Mouse (Mus musculus): ENCODE results near the gene Pcx. TPM values are rescaled to one million over a fixed set of nuclear protein-coding genes. Genes with fewer than 3 reads are reported as not detected.

Pcx gene
- polyA plus RNA-seq, 1 experiment from 2014 or later = 28.9 TPM

- 61% methylated on average over 16 of the region's 16 CpGs for WGBS
- Histone ChIP-seq H3K36me3 (ENCODE audit: control insufficient read depth, insufficient read depth, low read length) (no peaks in the 10 kb centered on the region), H3K27me3 (ENCODE audit: control insufficient read depth, insufficient read depth, low read length) (no peaks in the 10 kb centered on the region), H3K4me3 (ENCODE audit: low read depth, low read length) (no peak within 1 kb of the TSS), H3K27ac (replicated peaks) (peak within 1 kb of the TSS; percentile 76), H3K9ac (ENCODE audit: low read length) (no peak within 1 kb of the TSS), H3K4me1 (replicated peaks; ENCODE audit: control insufficient read depth, insufficient read depth) (no peaks in the 10 kb centered on the region), H3K9me3 (ENCODE audit: control insufficient read depth, low read length) (no peaks in the 10 kb centered on the region), H3K4me2 (replicated peaks; ENCODE audit: low read depth) (no peak within 1 kb of the TSS)
- ATAC-seq (ENCODE audit: low FRiP score, low TSS enrichment) (peak; percentile 14; the same call in 1 of the 2 replicates), DNase-seq (ENCODE audit: low spot score) (no peak)
- TF ChIP-seq CTCF (IDR thresholded peaks at IDR 0.05; ENCODE audit: low read depth) (no peak), EP300 (optimal IDR thresholded peaks at IDR 0.05) (no peak)
Observed at GRCm38 (mm10) chr19:4498062-4498933, 12.0 kb upstream of the Pcx start, which contains the start of gene 2010003K11Rik. 2010003K11Rik (minus strand) TSS chr19:4498583.

- no peaks in the 10 kb centered on the region for H3K36me3 ChIP-seq (ENCODE audit: control insufficient read depth, insufficient read depth, low read length)
- H3K4me3 ChIP-seq (ENCODE audit: low read depth, low read length) = no peak overlapping the region
- no peak overlapping the region for H3K27ac ChIP-seq (replicated peaks)
- no peak for ATAC-seq (ENCODE audit: low FRiP score, low TSS enrichment)
- H3K4me1 ChIP-seq (replicated peaks; ENCODE audit: control insufficient read depth, insufficient read depth) = no peaks in the 10 kb centered on the region
- WGBS = 38% methylated on average over 2 of the region's 2 CpGs
- TF ChIP-seq CTCF (IDR thresholded peaks at IDR 0.05; ENCODE audit: low read depth) (no peak), EP300 (optimal IDR thresholded peaks at IDR 0.05) (no peak)
- no peaks in the 10 kb centered on the region for H3K27me3 ChIP-seq (ENCODE audit: control insufficient read depth, insufficient read depth, low read length)
- H3K4me2 ChIP-seq (replicated peaks; ENCODE audit: low read depth) = no peak overlapping the region
- no peaks in the 10 kb centered on the region for H3K9me3 ChIP-seq (ENCODE audit: control insufficient read depth, low read length)
- no peak for DNase-seq (ENCODE audit: low spot score)
- H3K9ac ChIP-seq (ENCODE audit: low read length) = no peak overlapping the region
Observed at GRCm38 (mm10) chr19:4502701-4503100, 7.6 kb upstream of the Pcx start.

DNA sequence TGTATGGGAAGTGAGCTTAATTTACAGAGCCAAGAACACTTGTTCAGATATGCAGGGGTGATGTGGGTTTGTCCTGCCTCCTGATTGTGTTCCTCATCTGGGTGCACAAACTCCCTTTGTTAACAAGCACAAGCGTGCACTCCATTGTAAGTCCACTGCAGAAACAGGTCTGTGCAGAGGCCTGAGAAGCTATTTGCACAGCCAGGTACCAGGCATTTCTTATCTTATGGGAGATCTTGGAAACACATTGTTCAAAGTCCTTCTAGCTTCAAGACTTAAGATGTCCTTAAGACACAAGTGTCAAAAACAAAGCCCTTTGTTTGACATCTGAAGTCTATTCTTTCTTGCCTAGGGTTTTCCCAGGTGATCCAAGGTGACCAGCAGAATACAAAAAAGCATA, 5.4 kb upstream of the Pcx start:
- no peaks in the 10 kb centered on the region for H3K9me3 ChIP-seq (ENCODE audit: control insufficient read depth, low read length)
- peak overlapping the region; percentile 65 for H3K27ac ChIP-seq (replicated peaks)

DNA sequence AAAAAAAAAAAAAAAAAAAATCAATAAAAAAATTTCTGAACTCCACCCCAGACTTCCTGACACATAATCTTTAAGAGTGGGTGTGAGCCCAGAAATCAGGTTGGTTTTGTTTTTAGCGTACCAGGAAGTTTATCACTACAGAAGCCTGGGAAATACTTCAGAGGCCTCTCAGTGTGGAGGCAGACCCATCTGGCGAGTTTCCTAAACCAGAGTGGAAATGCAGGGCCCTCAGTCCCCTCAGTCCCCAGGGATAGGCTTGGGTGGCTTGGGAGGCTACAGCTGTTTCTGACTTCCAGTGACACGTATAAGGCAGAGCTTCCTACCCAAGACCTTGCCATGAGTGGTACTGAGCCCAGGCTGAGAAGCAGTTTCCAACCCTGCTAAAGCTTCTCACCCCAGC, 2.5 kb upstream of the Pcx start:
- no peak for ATAC-seq (ENCODE audit: low FRiP score, low TSS enrichment)
- no peaks in the 10 kb centered on the region for H3K4me1 ChIP-seq (replicated peaks; ENCODE audit: control insufficient read depth, insufficient read depth)
- H3K9ac ChIP-seq (ENCODE audit: low read length) = 0 out of 2 replicates have a peak overlapping the region, but pooled peaks have one; percentile 18
- peak; percentile 35 for DNase-seq (ENCODE audit: low spot score)
- H3K36me3 ChIP-seq (ENCODE audit: control insufficient read depth, insufficient read depth, low read length) = no peaks in the 10 kb centered on the region
- TF ChIP-seq EP300 (optimal IDR thresholded peaks at IDR 0.05) (no peak), CTCF (IDR thresholded peaks at IDR 0.05; ENCODE audit: low read depth) (no peak)
- H3K27me3 ChIP-seq (ENCODE audit: control insufficient read depth, insufficient read depth, low read length) = no peaks in the 10 kb centered on the region
- no peak overlapping the region for H3K4me2 ChIP-seq (replicated peaks; ENCODE audit: low read depth)
- H3K4me3 ChIP-seq (ENCODE audit: low read depth, low read length) = no peak overlapping the region
- no peaks in the 10 kb centered on the region for H3K9me3 ChIP-seq (ENCODE audit: control insufficient read depth, low read length)
- H3K27ac ChIP-seq (replicated peaks) = peak overlapping the region; percentile 95
- 46% methylated on average over 3 of the region's 3 CpGs for WGBS

More for the DNA sequence above, 5.4 kb upstream of the Pcx start:
- TF ChIP-seq CTCF (IDR thresholded peaks at IDR 0.05; ENCODE audit: low read depth) (no peak), EP300 (optimal IDR thresholded peaks at IDR 0.05) (no peak)
- WGBS = 61% methylated on average over 1 of the region's 1 CpGs
- Histone ChIP-seq H3K4me2 (replicated peaks; ENCODE audit: low read depth) (no peak overlapping the region), H3K9ac (ENCODE audit: low read length) (no peak overlapping the region), H3K27me3 (ENCODE audit: control insufficient read depth, insufficient read depth, low read length) (no peaks in the 10 kb centered on the region), H3K4me1 (replicated peaks; ENCODE audit: control insufficient read depth, insufficient read depth) (no peaks in the 10 kb centered on the region), H3K36me3 (ENCODE audit: control insufficient read depth, insufficient read depth, low read length) (no peaks in the 10 kb centered on the region), H3K4me3 (ENCODE audit: low read depth, low read length) (no peak overlapping the region)
- DNase-seq (ENCODE audit: low spot score) (no peak), ATAC-seq (ENCODE audit: low FRiP score, low TSS enrichment) (no peak; the same call in 1 of the 2 replicates)

- no peaks in the 10 kb centered on the region; the same call in 1 of the 2 replicates for H3K36me3 ChIP-seq (ENCODE audit: control insufficient read depth, insufficient read depth, low read length)
- H3K9ac ChIP-seq (ENCODE audit: low read length) = peak overlapping the region; percentile 64
- H3K4me1 ChIP-seq (replicated peaks; ENCODE audit: control insufficient read depth, insufficient read depth) = no peaks in the 10 kb centered on the region
- DNase-seq (ENCODE audit: low spot score) (peak; percentile 30), ATAC-seq (ENCODE audit: low FRiP score, low TSS enrichment) (no peak)
- 10% methylated on average over 13 of the region's 13 CpGs for WGBS
- H3K27ac ChIP-seq (replicated peaks) = peak overlapping the region; percentile 71; the same call in 1 of the 2 replicates
- TF ChIP-seq EP300 (optimal IDR thresholded peaks at IDR 0.05) (no peak), CTCF (IDR thresholded peaks at IDR 0.05; ENCODE audit: low read depth) (no peak)
- H3K27me3 ChIP-seq (ENCODE audit: control insufficient read depth, insufficient read depth, low read length) = no peaks in the 10 kb centered on the region
- H3K9me3 ChIP-seq (ENCODE audit: control insufficient read depth, low read length) = no peaks in the 10 kb centered on the region
- H3K4me2 ChIP-seq (replicated peaks; ENCODE audit: low read depth) = peak overlapping the region; percentile 92
- peak overlapping the region; percentile 70 for H3K4me3 ChIP-seq (ENCODE audit: low read depth, low read length)
Observed at GRCm38 (mm10) chr19:4511116-4511841, 1.0 kb downstream of the Pcx start.

Data from stomach, postnatal 0 days (tissue).